Mouse (Mus musculus) c-Kit-negative CD71-positive TER-119-positive erythroid progenitor cells, embryonic 14.5 days (primary cell): ENCODE results near the gene Ugt1a5.

Experiments
- DNase-seq: peaks from one replicate; pipeline ENCODE4 v3.0.0-alpha.2; 2013; ENCODE audit warnings: low read depth, low spot score

Ugt1a5 gene

DNA sequence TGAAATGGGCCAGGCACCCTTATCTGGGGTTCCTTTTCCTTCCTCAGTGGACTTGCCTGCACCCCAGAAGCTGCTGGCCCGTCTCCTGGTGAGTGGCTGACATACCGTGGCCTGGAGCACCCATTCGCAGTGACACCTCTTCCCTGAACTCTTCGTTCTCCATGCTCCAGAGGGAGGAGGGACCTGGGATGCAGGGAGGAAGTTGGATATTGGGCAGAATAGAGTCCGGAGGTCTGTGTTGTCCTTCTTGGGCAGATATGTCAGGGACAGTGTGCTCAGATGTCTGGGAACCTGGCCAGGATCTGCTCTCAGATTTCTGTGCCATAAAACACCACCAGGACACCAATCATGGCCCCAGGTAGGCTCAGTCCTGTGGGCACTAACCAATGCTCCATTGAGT lies 74.3 kb downstream of the Ugt1a5 start:
- no peak for DNase-seq

DNA sequence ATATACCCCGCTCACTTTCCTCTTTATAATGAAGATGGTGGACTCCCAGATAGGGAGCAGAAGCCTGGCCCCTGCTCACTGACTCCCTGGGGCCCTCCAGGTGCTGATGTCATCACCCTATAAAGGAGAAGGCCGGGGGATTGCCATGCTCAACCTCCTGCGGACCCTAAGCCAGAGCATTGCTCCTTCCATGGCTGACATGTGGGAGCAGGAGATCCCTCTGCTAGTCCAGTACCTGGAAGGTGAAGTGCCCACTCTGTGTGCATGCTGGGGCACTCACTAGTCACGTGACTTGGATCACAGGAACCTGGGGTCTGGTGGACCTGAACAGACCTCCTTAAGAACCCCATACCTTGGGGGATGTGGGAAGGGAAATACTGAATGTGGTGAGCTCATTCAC lies 74.8 kb downstream of the Ugt1a5 start:
- no peak for DNase-seq

- no peak for DNase-seq
These were observed 78.0 kb downstream of the Ugt1a5 start for GRCm38 (mm10) chr1:88243861-88244260.

- no peak for DNase-seq
These were observed 80.1 kb downstream of the Ugt1a5 start for GRCm38 (mm10) chr1:88245881-88246280.

- no peak for DNase-seq
These were observed 80.6 kb downstream of the Ugt1a5 start for GRCm38 (mm10) chr1:88246386-88246785.

DNA sequence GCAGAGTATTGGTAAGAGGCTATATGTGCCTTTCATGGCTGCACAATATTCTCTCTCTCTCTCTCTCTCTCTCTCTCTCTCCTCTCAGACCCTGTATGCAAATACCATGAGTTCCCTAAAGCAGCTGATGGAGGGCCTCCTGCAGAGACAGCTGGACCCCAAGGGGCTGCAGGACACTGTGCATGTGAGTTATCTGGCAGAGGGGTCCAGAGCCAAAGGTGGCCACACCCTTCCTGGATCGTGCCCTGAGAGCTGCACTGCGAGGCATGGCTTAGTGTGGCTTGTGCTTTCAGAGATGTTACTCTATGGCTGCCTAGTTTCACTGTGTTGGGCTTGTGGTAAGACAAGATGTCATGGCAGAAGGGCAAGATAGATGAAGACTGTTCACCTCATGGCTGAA lies 81.8 kb downstream of the Ugt1a5 start:
- no peak for DNase-seq

DNA sequence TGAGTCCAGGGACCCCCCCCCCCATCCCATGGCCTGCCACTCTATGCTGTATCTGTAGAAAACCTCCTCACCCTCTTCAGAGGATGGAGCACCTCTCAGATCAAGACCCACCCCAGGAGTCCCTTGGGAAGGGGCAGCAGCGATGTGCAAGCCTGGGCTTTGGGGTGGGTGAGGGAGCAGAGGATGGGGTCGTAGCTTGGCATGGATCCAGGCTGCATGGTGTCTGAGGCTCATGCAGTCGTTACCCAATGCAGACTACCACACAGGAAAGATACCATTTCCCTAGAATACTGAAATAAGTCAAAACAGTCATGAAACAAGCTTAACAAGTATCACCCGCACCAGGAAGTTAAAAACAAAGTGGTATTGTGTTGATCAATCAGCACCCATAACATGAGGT lies 82.8 kb downstream of the Ugt1a5 start:
- DNase-seq = no peak

GRCm38 (mm10) chr1:88249596-88249995 lies 83.8 kb downstream of the Ugt1a5 start:
- DNase-seq = no peak

DNA sequence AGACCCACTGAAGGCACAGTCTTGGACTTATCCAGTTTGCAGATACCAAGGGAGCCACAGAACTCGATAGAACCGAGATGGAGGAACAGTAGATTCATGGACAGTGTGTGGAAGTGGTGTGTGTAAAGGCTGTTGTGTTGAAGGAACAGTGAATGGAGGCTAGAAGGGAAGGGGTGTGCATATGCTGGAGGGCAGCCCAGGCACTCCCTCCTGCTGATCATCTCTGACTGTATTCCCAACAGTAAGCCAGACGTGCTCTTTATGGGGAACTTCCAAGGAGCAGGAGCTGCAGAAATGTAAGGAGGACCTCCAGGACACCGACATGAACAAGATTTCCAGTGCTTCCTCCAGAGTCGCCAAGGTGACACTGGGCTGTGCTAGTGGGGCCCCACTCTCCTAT lies 84.2 kb downstream of the Ugt1a5 start:
- no peak for DNase-seq

GRCm38 (mm10) chr1:88253106-88253505 lies 87.3 kb downstream of the Ugt1a5 start:
- DNase-seq = no peak

GRCm38 (mm10) chr1:88253540-88253939 lies 87.7 kb downstream of the Ugt1a5 start:
- no peak for DNase-seq

- DNase-seq = no peak
These were observed 89.1 kb downstream of the Ugt1a5 start for GRCm38 (mm10) chr1:88254793-88255465.

GRCm38 (mm10) chr1:88255466-88255857 lies 89.7 kb downstream of the Ugt1a5 start:
- DNase-seq = no peak

DNA sequence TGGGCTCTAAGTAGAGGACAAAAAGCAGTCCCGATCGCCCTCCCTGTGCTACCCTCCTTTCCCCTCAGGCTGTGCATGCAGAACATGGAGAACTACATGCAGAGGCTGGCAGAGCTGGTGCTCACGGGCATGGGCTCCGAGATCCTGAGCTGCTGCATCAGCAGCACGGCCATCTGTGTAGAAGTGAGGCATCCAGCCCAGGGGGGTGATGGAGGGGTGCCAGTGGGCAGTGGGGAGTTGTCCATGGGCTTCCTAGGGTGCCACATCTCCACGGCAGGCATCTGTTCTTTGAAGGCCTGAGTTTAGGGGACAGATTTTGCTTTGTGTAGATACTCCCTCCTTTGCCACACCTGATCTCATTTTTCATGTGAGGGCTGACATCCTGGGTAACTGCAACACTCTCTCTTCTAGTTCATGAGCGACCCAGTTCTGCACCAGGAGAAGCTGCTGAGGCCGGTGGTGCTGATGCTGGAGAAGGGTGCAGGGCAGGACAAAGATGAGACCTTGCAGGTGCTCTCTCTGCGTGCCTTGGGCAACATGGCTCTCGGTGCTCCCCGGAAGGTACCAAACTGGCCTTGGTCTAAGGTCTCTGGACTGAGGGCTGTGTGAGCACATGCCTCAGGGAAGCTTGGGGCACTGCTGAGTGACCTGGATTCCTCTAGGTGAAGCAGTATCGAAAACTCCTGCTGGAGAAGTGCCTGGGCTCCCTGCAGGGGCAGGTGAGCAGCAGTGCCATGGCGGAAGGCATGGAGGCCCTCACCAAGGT lies 90.4 kb downstream of the Ugt1a5 start:
- DNase-seq = no peak

GRCm38 (mm10) chr1:88256886-88257663 lies 91.3 kb downstream of the Ugt1a5 start:
- DNase-seq = no peak

- DNase-seq = no peak
These were observed 91.9 kb downstream of the Ugt1a5 start for GRCm38 (mm10) chr1:88257681-88258080.

DNA sequence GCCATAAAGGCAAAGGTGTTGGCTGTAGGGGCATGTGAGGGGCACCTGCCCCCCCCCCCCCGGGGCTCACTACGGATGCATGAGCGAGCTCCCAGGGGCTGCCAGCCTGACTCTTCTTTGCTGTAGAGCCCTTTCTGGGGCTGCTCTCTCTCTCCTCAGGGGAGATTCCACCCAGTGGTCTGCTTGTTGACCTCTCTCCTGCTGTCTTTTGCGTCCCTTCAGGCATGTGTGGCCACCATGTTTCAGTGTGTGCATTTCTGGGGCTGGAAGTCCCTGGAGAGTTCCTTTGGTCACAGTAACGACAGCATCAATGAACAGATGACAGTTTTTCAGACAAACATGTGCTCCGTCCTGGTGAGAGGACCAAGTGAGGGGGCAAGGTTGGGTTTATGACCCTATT lies 92.5 kb downstream of the Ugt1a5 start:
- DNase-seq = no peak

GRCm38 (mm10) chr1:88258881-88259642 lies 93.2 kb downstream of the Ugt1a5 start:
- DNase-seq = no peak

DNA sequence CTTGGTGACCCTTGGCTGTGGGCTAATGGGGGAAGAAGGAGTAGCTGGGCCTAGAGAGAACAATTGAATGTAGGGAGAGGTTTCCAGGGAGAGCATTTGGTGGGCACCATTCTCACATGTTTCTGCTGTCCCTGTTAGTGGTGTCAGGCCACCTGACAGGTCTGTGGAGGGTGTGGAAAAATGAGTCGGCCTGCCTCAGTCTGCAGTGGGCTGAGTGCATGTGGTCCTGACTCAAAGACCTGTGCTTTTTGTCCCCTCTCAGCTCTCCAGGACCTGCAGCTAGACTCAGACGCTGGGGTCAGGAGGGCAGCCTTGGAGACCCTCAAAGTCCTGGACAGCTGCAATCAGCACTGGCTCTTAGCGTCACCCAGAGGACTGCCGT lies 93.8 kb downstream of the Ugt1a5 start:
- DNase-seq = no peak

GRCm38 (mm10) chr1:88260114-88260513 lies 94.3 kb downstream of the Ugt1a5 start:
- no peak for DNase-seq

GRCm38 (mm10) chr1:88260604-88261377 lies 95.0 kb downstream of the Ugt1a5 start:
- DNase-seq = no peak
